Mouse (Mus musculus): ENCODE results near the gene Ints1. TPM values are rescaled to one million over a fixed set of nuclear protein-coding genes. Genes with fewer than 3 reads are reported as not detected.

Gene Ints1
- polyA plus RNA-seq, 1 experiment from 2014 or later = 24.7 TPM

GRCm38 (mm10) chr5:139812398-139813125, 37.1 kb upstream of the Ints1 start:
- 76% methylated on average over 20 of the region's 20 CpGs for WGBS
- Histone ChIP-seq H3K4me3 (no peak overlapping the region), H3K27me3 (peaks cover 51% of the 10 kb centered on the region), H3K9ac (no peak overlapping the region), H3K4me2 (no peak overlapping the region), H3K4me1 (replicated peaks) (0 out of 2 replicates have a peak, but pooled peaks cover 4% of the 10 kb centered on the region), H3K36me3 (no peaks in the 10 kb centered on the region), H3K9me3 (no peaks in the 10 kb centered on the region), H3K27ac (no peak overlapping the region)
- no peak for ATAC-seq (ENCODE audit: low FRiP score)

- Histone ChIP-seq H3K9ac (no peak overlapping the region), H3K27me3 (peaks cover 51% of the 10 kb centered on the region), H3K9me3 (no peaks in the 10 kb centered on the region), H3K4me2 (no peak overlapping the region), H3K4me3 (no peak overlapping the region), H3K36me3 (no peaks in the 10 kb centered on the region), H3K27ac (no peak overlapping the region), H3K4me1 (replicated peaks) (0 out of 2 replicates have a peak, but pooled peaks cover 4% of the 10 kb centered on the region)
- no peak for ATAC-seq (ENCODE audit: low FRiP score)
- WGBS = 85% methylated on average over 15 of the region's 15 CpGs
Observed at GRCm38 (mm10) chr5:139811677-139812397, 36.4 kb upstream of the Ints1 start.

GRCm38 (mm10) chr5:139809397-139809796, 33.9 kb upstream of the Ints1 start:
- Histone ChIP-seq H3K9ac (no peak overlapping the region), H3K27ac (no peak overlapping the region), H3K4me2 (no peak overlapping the region), H3K9me3 (no peaks in the 10 kb centered on the region), H3K4me3 (no peak overlapping the region), H3K4me1 (replicated peaks) (peaks cover 4% of the 10 kb centered on the region; the same call in 1 of the 2 replicates), H3K36me3 (no peaks in the 10 kb centered on the region), H3K27me3 (peaks cover 40% of the 10 kb centered on the region)
- no peak for ATAC-seq (ENCODE audit: low FRiP score)
- WGBS = 46% methylated on average over 4 of the region's 4 CpGs

- no peak overlapping the region for H3K9ac ChIP-seq
- 87% methylated on average over 8 of the region's 8 CpGs for WGBS
- peaks cover 10% of the 10 kb centered on the region for H3K36me3 ChIP-seq
- H3K4me1 ChIP-seq (replicated peaks) = peaks cover 9% of the 10 kb centered on the region
- H3K4me2 ChIP-seq = no peak overlapping the region
- H3K9me3 ChIP-seq = no peaks in the 10 kb centered on the region
- no peak overlapping the region for H3K4me3 ChIP-seq
- H3K27ac ChIP-seq = no peak overlapping the region
- peaks cover 19% of the 10 kb centered on the region for H3K27me3 ChIP-seq
- no peak for ATAC-seq (ENCODE audit: low FRiP score)
Observed at GRCm38 (mm10) chr5:139805924-139806323, 30.4 kb upstream of the Ints1 start.

GRCm38 (mm10) chr5:139804573-139805111, 29.2 kb upstream of the Ints1 start:
- WGBS = 89% methylated on average over 11 of the region's 11 CpGs
- H3K27ac ChIP-seq = no peak overlapping the region
- H3K4me3 ChIP-seq = no peak overlapping the region
- H3K4me2 ChIP-seq = no peak overlapping the region
- H3K9me3 ChIP-seq = no peaks in the 10 kb centered on the region
- H3K27me3 ChIP-seq = peaks cover 27% of the 10 kb centered on the region
- ATAC-seq (ENCODE audit: low FRiP score) = no peak
- H3K4me1 ChIP-seq (replicated peaks) = peaks cover 10% of the 10 kb centered on the region
- no peak overlapping the region for H3K9ac ChIP-seq
- H3K36me3 ChIP-seq = peaks cover 23% of the 10 kb centered on the region

GRCm38 (mm10) chr5:139804107-139804551, 28.7 kb upstream of the Ints1 start:
- Histone ChIP-seq H3K4me1 (replicated peaks) (peaks cover 15% of the 10 kb centered on the region), H3K9me3 (no peaks in the 10 kb centered on the region), H3K27me3 (peaks cover 29% of the 10 kb centered on the region), H3K4me3 (no peak overlapping the region), H3K36me3 (peaks cover 25% of the 10 kb centered on the region), H3K4me2 (no peak overlapping the region), H3K9ac (no peak overlapping the region), H3K27ac (no peak overlapping the region)
- no peak for ATAC-seq (ENCODE audit: low FRiP score)
- 13% methylated on average over 6 of the region's 6 CpGs for WGBS

- H3K27me3 ChIP-seq = peaks cover 29% of the 10 kb centered on the region
- no peak overlapping the region for H3K27ac ChIP-seq
- H3K36me3 ChIP-seq = peaks cover 25% of the 10 kb centered on the region
- H3K9me3 ChIP-seq = no peaks in the 10 kb centered on the region
- H3K4me3 ChIP-seq = no peak overlapping the region
- no peak overlapping the region for H3K4me2 ChIP-seq
- H3K4me1 ChIP-seq (replicated peaks) = peaks cover 20% of the 10 kb centered on the region
- ATAC-seq (ENCODE audit: low FRiP score) = no peak; the same call in 1 of the 2 replicates
- H3K9ac ChIP-seq = no peak overlapping the region
- 9% methylated on average over 12 of the region's 12 CpGs for WGBS
Observed at GRCm38 (mm10) chr5:139803601-139804102, 28.2 kb upstream of the Ints1 start.

GRCm38 (mm10) chr5:139803165-139803564, 27.7 kb upstream of the Ints1 start:
- no peaks in the 10 kb centered on the region for H3K9me3 ChIP-seq

GRCm38 (mm10) chr5:139801880-139802279, 26.4 kb upstream of the Ints1 start:
- peaks cover 24% of the 10 kb centered on the region; the same call in 1 of the 2 replicates for H3K27me3 ChIP-seq
- H3K4me1 ChIP-seq (replicated peaks) = peaks cover 38% of the 10 kb centered on the region
- no peak overlapping the region for H3K9ac ChIP-seq
- H3K4me2 ChIP-seq = no peak overlapping the region
- no peak for ATAC-seq (ENCODE audit: low FRiP score)
- no peaks in the 10 kb centered on the region for H3K9me3 ChIP-seq
- H3K36me3 ChIP-seq = peaks cover 25% of the 10 kb centered on the region
- WGBS = 95% methylated on average over 10 of the region's 10 CpGs
- no peak overlapping the region for H3K4me3 ChIP-seq
- H3K27ac ChIP-seq = no peak overlapping the region

More at GRCm38 (mm10) chr5:139803165-139803564, 27.7 kb upstream of the Ints1 start:
- ATAC-seq (ENCODE audit: low FRiP score) = no peak
- H3K4me3 ChIP-seq = no peak overlapping the region
- WGBS = 80% methylated on average over 8 of the region's 8 CpGs
- H3K9ac ChIP-seq = no peak overlapping the region
- no peak overlapping the region for H3K4me2 ChIP-seq
- peaks cover 25% of the 10 kb centered on the region for H3K36me3 ChIP-seq
- peaks cover 25% of the 10 kb centered on the region for H3K4me1 ChIP-seq (replicated peaks)
- no peak overlapping the region for H3K27ac ChIP-seq
- H3K27me3 ChIP-seq = peaks cover 29% of the 10 kb centered on the region

GRCm38 (mm10) chr5:139801231-139801630, 25.8 kb upstream of the Ints1 start:
- Histone ChIP-seq H3K9me3 (no peaks in the 10 kb centered on the region), H3K4me2 (no peak overlapping the region), H3K4me3 (no peak overlapping the region), H3K9ac (no peak overlapping the region), H3K4me1 (replicated peaks) (peaks cover 44% of the 10 kb centered on the region), H3K36me3 (peaks cover 25% of the 10 kb centered on the region), H3K27ac (no peak overlapping the region), H3K27me3 (peaks cover 24% of the 10 kb centered on the region; the same call in 1 of the 2 replicates)
- 97% methylated on average over 8 of the region's 8 CpGs for WGBS
- no peak for ATAC-seq (ENCODE audit: low FRiP score)

- Histone ChIP-seq H3K4me3 (no peak overlapping the region), H3K27me3 (peaks cover 31% of the 10 kb centered on the region), H3K4me2 (no peak overlapping the region), H3K9ac (peak overlapping the region; percentile 3; the same call in 1 of the 2 replicates), H3K27ac (no peak overlapping the region), H3K4me1 (replicated peaks) (peaks cover 57% of the 10 kb centered on the region), H3K36me3 (peaks cover 25% of the 10 kb centered on the region), H3K9me3 (no peaks in the 10 kb centered on the region)
- ATAC-seq (ENCODE audit: low FRiP score) = no peak
- WGBS = 89% methylated on average over 33 of the region's 33 CpGs
Observed at GRCm38 (mm10) chr5:139799801-139800590, 24.5 kb upstream of the Ints1 start.
